Mouse (Mus musculus) frontal cortex, postnatal 10 days (tissue): ENCODE data around the gene Pank3.
"Not testable (repeated sequence)": the region's sequence is repeated elsewhere in the genome, so short reads cannot be mapped to it uniquely, and the experiment has no call there.

Experiments
- DNase-seq, 2 experiments: peaks; one replicate each; pipeline ENCODE4 v3.0.0; 2022; ENCODE audit warnings: low spot score in 2 of 2, mixed read lengths in 1 of 2

Gene Pank3

GRCm38 (mm10) chr11:35776452-35776851 is 7.2 kb downstream of the Pank3 start:
- no peak for DNase-seq

DNA sequence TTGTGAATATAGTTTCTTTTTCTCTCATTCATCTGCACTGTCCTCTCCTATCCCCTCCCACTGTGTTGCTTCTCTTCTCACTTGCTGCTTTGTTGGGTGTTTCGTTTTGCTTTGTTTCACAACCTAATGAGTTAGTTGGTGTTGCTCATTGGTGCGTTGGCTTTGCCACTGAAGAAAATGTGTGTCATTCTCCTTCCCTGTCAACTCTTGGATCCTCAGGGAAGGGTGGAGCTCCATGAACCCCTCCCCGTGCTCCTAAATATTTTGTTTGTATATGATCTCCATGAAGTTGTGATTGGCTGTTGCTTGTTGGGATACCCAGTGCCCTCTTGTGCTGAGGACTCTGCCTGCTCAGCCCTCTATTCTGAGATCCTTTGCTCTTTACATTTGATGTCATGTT is 11.1 kb downstream of the Pank3 start:
- no peak for DNase-seq

DNA sequence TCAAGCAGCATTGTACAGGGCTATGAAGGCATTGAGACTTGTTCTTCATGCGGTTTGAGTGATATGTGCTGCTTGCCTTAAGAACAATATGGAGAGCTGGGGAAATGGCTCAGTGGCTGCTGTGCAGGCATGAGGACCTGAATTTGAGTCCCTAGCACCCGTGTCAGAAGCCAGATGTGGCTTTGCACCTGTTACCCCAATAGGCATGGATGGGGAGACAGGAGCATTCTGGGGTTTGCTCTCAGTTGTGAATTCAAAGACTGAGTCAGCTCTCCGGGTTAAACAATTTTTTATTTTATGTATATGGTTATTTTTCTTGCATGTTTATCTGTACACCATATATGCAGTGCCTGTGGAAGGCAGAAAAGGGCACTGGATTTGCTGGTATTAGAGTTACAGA is 13.2 kb downstream of the Pank3 start:
- DNase-seq, result no peak

DNA sequence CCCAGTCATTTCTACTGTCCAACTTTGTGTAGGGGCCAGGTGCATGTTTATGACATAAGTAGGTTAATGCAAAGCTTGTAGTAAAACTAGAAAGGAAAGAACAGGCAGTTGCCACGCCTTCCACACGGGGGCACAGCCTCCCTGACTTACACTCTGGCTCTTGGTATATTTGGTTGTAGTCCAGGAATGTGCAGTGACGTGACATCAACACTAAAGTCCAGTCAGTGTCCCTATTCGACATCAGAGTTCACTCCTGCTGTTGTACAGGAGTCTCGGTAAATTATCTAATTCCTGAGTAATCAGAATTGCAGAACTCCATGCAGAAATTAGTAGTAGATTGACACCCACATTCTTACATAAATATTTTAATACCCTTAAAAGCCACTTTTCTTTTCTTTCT is 13.8 kb downstream of the Pank3 start:
- DNase-seq, result no peak

DNA sequence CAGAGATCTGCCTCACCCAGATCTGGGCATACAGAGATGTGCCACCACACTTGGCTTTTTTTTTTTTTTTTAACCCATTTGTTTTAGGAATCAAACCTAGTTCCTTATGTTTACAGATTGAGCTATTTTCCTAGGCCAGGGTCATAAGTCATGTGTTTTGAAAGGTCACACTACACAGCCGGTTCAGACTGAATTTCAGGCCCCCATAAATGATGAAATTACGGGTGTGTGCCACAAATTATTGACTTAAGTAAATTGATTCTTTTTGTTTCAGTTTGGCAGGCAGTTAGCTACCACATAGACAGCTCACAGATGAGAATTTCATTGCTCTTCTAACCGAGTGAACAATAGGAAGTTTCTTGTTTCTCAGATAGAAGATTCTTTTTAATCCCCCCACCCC is 14.7 kb downstream of the Pank3 start:
- no peak for DNase-seq

GRCm38 (mm10) chr11:35784537-35784936 is 15.3 kb downstream of the Pank3 start:
- DNase-seq, result no peak

DNA sequence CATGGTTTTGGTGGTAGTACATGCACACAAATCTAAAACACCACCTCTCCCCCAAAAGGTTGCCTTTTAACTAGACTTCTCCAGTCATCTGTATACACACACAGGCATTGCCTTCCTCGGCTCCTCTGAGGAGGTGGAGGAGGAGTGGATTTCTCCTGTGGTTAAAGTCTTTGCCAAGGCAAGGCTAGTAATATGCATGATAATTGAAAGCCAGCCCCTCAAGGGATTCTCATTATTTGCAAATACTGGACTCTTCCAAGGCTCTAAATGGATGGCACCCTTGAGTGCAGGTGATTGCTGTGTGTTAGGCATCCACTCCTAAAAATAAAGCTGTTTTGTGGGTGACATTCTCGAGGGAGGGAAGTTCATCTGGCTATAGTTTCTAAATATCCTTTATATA is 19.2 kb downstream of the Pank3 start:
- no peak for DNase-seq

DNA sequence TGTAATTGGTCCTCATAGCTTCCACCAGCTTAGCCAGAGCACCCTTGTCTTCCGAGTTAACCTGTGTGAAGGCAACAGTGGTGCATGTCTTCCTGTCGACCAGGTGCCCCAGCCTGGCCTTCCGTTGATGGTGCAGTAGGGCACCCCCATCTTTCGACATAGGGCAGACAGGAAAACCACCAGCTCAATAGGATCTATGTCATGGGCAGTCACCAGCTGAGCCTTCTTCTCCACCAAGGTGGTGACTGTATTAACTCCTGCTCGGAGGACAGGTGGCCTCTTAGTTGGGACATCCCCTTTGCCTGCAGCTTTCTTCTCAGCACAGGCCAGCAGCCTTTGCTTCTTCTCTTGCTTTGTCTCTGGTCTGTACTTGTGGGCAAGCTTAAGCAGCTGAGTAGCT is 23.5 kb downstream of the Pank3 start:
- DNase-seq, result not testable (repeated sequence)

DNA sequence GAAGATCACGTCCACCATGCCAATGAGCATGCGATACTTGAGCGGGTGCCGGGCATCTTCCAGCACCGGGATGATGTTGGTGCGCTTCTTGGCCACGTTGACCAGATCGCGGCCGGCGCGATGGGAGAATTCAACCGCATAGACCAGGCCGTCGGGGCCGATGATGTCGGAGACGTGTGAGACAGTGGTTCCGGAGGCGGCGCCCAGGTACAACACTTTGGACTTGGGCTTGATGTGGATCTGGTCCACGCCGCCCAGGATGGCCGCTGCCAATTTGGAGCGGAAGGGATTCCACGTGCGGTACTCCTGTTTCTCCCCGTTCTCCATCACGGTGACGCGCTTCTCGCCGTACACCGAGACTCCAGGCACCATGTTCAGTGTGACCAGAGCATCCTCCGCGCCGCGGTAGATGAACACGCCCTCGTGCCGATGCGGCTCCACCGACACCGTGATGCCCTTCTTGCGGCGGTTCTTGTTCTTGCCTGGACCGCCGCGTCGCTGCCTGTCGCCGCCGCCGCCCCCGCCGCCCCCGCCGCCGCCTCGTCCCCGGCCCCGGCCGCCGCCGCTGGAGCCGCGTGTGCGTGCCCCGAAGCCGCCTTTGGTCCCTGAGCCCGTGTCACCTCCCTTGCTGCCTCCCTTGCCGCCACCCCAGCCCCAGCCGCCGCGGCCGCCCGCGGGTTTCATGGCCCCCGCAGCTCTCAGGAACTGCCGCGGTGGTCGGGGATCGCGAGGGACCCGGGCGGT is 28.6 kb downstream of the Pank3 start:
- peak; percentile 26 to 43 for DNase-seq

DNA sequence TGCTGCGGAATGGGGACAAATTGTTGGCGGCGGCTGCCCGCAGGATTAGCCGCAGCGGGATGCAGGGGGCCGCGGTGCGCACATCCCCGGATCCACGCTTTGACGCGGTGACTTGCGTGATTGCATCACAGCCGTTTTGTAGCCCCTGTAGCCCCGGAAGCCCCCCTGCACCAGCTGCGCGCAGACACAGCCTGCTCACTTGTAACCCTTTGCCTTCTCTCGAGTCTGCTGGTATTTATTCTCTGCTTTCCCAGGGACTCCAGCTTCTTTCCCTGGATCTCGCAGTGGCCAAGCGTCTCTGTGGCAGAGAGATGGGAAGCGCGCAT is 29.2 kb downstream of the Pank3 start:
- DNase-seq, result peak; percentile 75 to 80

GRCm38 (mm10) chr11:35798874-35799273 is 29.6 kb downstream of the Pank3 start, which contains the start of gene Fbll1:
Gene Fbll1 (minus strand): TSS chr11:35798884.
- peak; percentile 17 to 24 for DNase-seq

DNA sequence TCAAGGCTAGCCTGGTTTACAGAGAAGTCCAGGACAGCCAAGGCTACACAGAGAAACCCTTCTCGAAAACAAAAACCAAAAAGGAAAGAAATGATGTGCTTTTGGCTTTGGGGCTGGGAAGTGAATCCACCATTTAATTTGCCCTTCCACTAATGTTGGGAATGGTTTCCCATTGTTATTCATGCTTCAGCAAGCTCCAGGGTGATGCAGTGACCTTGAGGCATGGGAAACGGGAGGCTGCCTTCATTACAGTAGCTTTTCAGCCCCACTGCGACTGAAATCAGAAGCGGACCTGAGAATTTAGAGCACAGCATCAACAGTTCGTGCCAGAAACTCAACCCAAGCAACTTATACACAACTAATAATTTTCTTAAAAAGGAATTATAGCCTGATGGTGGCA is 32.0 kb downstream of the Pank3 start:
- no peak for DNase-seq

DNA sequence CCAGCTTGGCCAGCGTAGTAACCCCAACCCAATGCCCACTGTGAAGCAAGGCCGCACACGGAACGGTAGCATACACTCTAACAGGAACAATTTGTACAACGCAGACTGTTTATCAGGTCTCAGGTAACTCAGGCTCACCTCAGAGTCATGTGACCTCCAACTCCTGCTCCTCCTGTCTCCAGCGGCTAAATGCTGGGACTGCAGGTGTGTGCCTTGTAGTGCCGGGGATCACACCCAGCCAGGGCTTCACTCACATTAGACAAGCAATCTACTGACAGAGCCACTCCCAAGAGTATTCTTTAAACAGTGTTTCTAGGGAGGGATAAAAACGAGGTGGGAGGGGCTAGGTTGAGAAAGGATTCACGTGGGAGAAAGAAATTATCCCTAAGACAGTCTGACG is 42.2 kb downstream of the Pank3 start:
- no peak for DNase-seq

GRCm38 (mm10) chr11:35816316-35816715 is 47.0 kb downstream of the Pank3 start:
- DNase-seq, result no peak

- no peak for DNase-seq
Measured at GRCm38 (mm10) chr11:35827714-35828113, 58.4 kb downstream of the Pank3 start.

DNA sequence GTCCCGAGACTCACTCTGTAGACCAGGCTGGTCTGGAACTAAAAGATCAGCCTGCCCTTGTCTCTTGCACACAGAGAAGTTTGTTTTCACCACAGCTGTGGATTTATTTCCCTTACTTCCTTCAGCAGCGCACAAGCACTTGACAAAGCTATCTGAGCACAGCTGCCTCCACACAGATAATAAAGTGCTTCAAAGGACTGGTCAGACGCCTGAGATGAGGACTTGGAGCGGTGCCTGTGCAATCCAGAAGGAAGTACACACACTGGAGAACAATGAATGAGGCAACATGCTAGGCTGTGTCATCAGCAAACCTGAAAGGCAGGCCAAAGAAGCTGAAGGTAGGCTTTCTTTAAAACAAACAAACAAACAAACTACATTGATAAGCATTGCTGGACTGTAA is 62.9 kb downstream of the Pank3 start:
- DNase-seq, result no peak

DNA sequence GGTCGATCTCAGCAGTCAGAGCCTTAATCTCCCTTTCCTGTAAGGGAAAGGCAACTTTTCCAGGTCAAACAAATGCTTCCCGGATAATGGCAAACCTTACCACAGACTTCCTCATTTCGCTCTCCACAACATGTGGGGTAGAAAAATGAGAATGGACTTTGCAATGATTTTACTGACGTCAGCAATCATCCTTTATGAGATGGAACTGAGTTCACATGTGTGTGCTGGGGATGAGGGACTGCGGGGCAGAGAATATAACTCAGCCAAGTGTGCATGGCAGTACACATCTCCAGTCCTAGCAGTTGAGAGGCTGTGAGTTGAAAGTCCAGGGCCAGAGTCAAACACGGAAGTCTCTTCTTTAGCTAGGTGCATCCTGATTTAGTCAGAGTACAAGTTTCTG is 64.0 kb downstream of the Pank3 start:
- no peak for DNase-seq

- peak; percentile 84 to 91 for DNase-seq
Measured at GRCm38 (mm10) chr11:35834022-35834760, 64.9 kb downstream of the Pank3 start, which contains the start of gene Rars. Gene Rars (minus strand): TSS chr11:35834506.

GRCm38 (mm10) chr11:35837156-35838126 is 68.2 kb downstream of the Pank3 start:
- no peak for DNase-seq

GRCm38 (mm10) chr11:35838345-35839338 is 69.4 kb downstream of the Pank3 start:
- peak; percentile 64 to 67 for DNase-seq

GRCm38 (mm10) chr11:35840282-35840681 is 71.0 kb downstream of the Pank3 start:
- no peak for DNase-seq
